Mouse (Mus musculus) intestine, postnatal 0 days (tissue): ENCODE measurements around the gene Zfp451. TPM values are rescaled to one million over a fixed set of nuclear protein-coding genes. Genes with fewer than 3 reads are reported as not detected.
"Not testable (repeated sequence)": the region's sequence is repeated elsewhere in the genome, so short reads cannot be mapped to it uniquely, and the experiment has no call there.

Experiments
- ATAC-seq: fragments of 200-750 bp; cut with Nextera tagmentation; 2 replicates; pipeline ENCODE4 v1.8.0; 2017; ENCODE audit warnings: mild to moderate bottlenecking, moderate TSS enrichment, moderate library complexity
- H3K27ac ChIP-seq: fragments of 300-500 bp; sonication (generic); 2 replicates; pipeline ENCODE4 v1.5.1; 2014; ENCODE audit warnings: mild to moderate bottlenecking, low read depth, low read length, moderate library complexity
- H3K27me3 ChIP-seq: fragments of 300-500 bp; sonication (generic); replicated peaks from 2 replicates; pipeline ENCODE4 v1.6.1; 2014; ENCODE audit warnings: low read length, mixed read lengths; ENCODE audit not compliant: control insufficient read depth, insufficient read depth
- H3K36me3 ChIP-seq: fragments of 300-500 bp; sonication (generic); 2 replicates; pipeline ENCODE4 v1.6.1; 2014; ENCODE audit warnings: mild to moderate bottlenecking, moderate library complexity; ENCODE audit not compliant: control insufficient read depth, insufficient read depth
- H3K4me1 ChIP-seq: fragments of 300-500 bp; sonication (generic); replicated peaks from 2 replicates; pipeline ENCODE4 v1.6.1; 2014; ENCODE audit warnings: antibody characterized with exemption, low read length, mixed read lengths; ENCODE audit not compliant: control insufficient read depth, insufficient read depth
- H3K4me2 ChIP-seq: fragments of 300-500 bp; sonication (generic); replicated peaks from 2 replicates; pipeline ENCODE4 v1.6.1; 2014; ENCODE audit warnings: low read depth, mild to moderate bottlenecking, moderate library complexity
- H3K4me3 ChIP-seq: fragments of 300-500 bp; sonication (generic); 2 replicates; pipeline ENCODE4 v1.5.1; 2014; ENCODE audit warnings: low read depth, low read length
- H3K9ac ChIP-seq: fragments of 300-500 bp; sonication (generic); 2 replicates; pipeline ENCODE4 v1.6.1; 2014; ENCODE audit warnings: mild to moderate bottlenecking, low read depth, low read length
- H3K9me3 ChIP-seq: fragments of 300-500 bp; sonication (generic); 2 replicates; pipeline ENCODE4 v1.6.1; 2016; ENCODE audit warnings: mixed run types; ENCODE audit not compliant: control insufficient read depth
- CTCF ChIP-seq: sonication (generic); IDR thresholded peaks from 2 replicates; pipeline ENCODE4 v1.5.1; 2016; ENCODE audit warnings: low read depth, mild to moderate bottlenecking, control low read depth, antibody characterized with exemption, moderate library complexity
- WGBS: fragments of 180-500 bp; shearing (Covaris S2); extraction: QIAGEN DNeasy Blood & Tissue Kit; methylation state at CpG from one replicate; pipeline ENCODE4 v1.1.7; 2014; 5-methylcytosine and 5-hydroxymethylcytosine counted together
- polyA plus RNA-seq: library from polyadenylated mRNA; unstranded; fragments of >200 nt; fragmentation: Nextera tagmentation; extraction: Ambion mirVana; gene quantifications from 2 replicates; pipeline ENCODE4 v1.2.1, GENCODE M21; 2015

Zfp451 gene
- polyA plus RNA-seq, result 5.9 and 6.7 TPM in 2 replicates

GRCm38 (mm10) chr1:33813868-33814794 is at the start of gene Zfp451:
Zfp451 (minus strand) TSS chr1:33814595.
- ATAC-seq, result peak; percentile 96
- Histone ChIP-seq H3K36me3 (peaks cover 9% of the 10 kb centered on the region; the same call in 1 of the 2 replicates), H3K9me3 (no peaks in the 10 kb centered on the region), H3K27me3 (no peaks in the 10 kb centered on the region), H3K27ac (peak within 1 kb of the TSS; percentile 84), H3K9ac (peak within 1 kb of the TSS; percentile 76), H3K4me2 (peak within 1 kb of the TSS; percentile 73), H3K4me1 (0 out of 2 replicates have a peak, but pooled peaks cover 12% of the 10 kb centered on the region), H3K4me3 (peak within 1 kb of the TSS; percentile 74)
- under 1% methylated on average over 83 of the region's 85 CpGs for WGBS
- TF ChIP-seq CTCF, result peak; percentile 44

DNA sequence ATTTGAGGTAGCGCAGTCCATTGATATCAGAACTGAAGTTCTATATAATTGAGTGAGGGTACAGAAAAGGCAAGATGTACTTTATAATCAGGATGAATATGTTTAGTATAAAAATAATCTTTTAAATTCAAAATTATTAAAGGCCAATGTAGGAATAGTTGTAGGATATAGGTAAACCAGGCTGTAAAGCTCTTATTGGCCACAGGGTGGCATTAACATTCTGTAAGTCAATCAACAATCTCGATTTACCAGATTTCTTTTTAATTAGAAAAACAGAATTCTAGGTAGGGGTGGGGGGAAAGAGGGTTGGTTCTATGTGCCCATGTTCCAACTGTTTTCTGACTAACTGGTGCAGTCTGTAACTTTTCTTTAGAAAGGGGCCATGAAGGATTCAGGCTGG is 32.4 kb upstream of the Zfp451 start:
- no peak overlapping the region for H3K4me3 ChIP-seq
- no peak for ATAC-seq
- H3K27ac ChIP-seq, result no peak overlapping the region
- TF ChIP-seq CTCF, result no peak
- H3K9me3 ChIP-seq, result no peaks in the 10 kb centered on the region
- no peaks in the 10 kb centered on the region for H3K27me3 ChIP-seq
- 94% methylated on average over 2 of the region's 2 CpGs for WGBS
- no peaks in the 10 kb centered on the region for H3K4me1 ChIP-seq
- no peak overlapping the region for H3K4me2 ChIP-seq
- no peak overlapping the region for H3K9ac ChIP-seq
- H3K36me3 ChIP-seq, result no peaks in the 10 kb centered on the region

GRCm38 (mm10) chr1:33843823-33844222 is 29.4 kb upstream of the Zfp451 start:
- no peak overlapping the region for H3K27ac ChIP-seq
- no peak for ATAC-seq
- H3K36me3 ChIP-seq, result no peaks in the 10 kb centered on the region
- no peak for TF ChIP-seq CTCF
- no peaks in the 10 kb centered on the region for H3K9me3 ChIP-seq
- H3K4me2 ChIP-seq, result no peak overlapping the region
- no peak overlapping the region for H3K9ac ChIP-seq
- no peaks in the 10 kb centered on the region for H3K27me3 ChIP-seq
- H3K4me3 ChIP-seq, result no peak overlapping the region
- WGBS, result 80% methylated on average over 6 of the region's 6 CpGs
- no peaks in the 10 kb centered on the region for H3K4me1 ChIP-seq

DNA sequence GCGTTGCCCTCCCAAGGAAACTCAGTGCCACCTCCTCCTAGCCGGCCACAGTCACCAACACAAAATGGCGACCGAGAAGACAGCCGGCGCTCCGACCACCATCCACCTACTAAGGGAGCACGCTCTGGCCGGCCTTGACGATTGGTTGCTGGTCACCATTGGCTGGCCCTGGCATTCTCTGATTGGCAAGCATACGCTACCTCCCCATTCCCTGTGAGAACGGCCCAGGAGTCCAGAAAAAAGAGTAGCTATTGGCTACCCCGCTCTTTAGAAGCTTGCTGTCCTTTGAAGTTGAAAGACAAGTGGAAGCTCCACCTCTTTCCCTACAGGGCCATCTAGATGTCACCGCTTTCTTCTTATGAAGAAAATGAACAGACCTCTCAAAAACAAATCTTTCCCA is 24.6 kb upstream of the Zfp451 start:
- H3K4me2 ChIP-seq, ATAC-seq, H3K4me3 ChIP-seq, H3K36me3 ChIP-seq, H3K9me3 ChIP-seq, H3K27me3 ChIP-seq, H3K9ac ChIP-seq, H3K4me1 ChIP-seq, H3K27ac ChIP-seq: not testable (repeated sequence)
- 93% methylated on average over 14 of the region's 14 CpGs for WGBS

DNA sequence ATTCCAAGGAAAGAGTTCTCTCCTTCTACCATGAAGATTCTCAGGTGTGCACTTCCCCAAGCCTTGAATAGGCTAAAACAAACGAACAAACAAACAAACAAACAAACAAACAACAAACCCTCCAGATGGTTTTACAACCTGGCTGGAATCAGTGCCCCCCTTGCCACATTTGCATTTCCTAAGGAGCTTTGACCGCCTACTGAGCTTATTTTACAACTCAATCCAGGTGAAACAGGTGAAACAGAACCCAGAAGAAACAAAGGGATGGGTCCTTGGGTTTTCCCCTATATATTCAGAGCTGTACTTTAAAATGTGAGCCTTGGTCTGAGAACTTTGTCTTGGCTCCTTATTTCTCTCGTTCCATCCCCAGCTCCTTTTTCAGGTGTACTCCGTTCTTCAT is 16.2 kb upstream of the Zfp451 start:
- no peak for ATAC-seq
- TF ChIP-seq CTCF, result no peak
- no peaks in the 10 kb centered on the region for H3K36me3 ChIP-seq
- no peaks in the 10 kb centered on the region for H3K27me3 ChIP-seq
- WGBS, result 65% methylated on average over 4 of the region's 4 CpGs
- no peaks in the 10 kb centered on the region for H3K4me1 ChIP-seq
- no peak overlapping the region for H3K9ac ChIP-seq
- no peaks in the 10 kb centered on the region for H3K9me3 ChIP-seq
- H3K4me2 ChIP-seq, result no peak overlapping the region
- no peak overlapping the region for H3K4me3 ChIP-seq
- no peak overlapping the region for H3K27ac ChIP-seq

- no peak for ATAC-seq
- no peaks in the 10 kb centered on the region for H3K36me3 ChIP-seq
- 78% methylated on average over 2 of the region's 2 CpGs for WGBS
- TF ChIP-seq CTCF, result no peak
- 0 out of 2 replicates have a peak, but pooled peaks cover 7% of the 10 kb centered on the region for H3K4me1 ChIP-seq
- no peak overlapping the region for H3K4me3 ChIP-seq
- no peak overlapping the region for H3K27ac ChIP-seq
- no peaks in the 10 kb centered on the region for H3K9me3 ChIP-seq
- no peak overlapping the region for H3K4me2 ChIP-seq
- H3K9ac ChIP-seq, result no peak overlapping the region
- H3K27me3 ChIP-seq, result no peaks in the 10 kb centered on the region
Measured at GRCm38 (mm10) chr1:33817931-33818330, 3.5 kb upstream of the Zfp451 start.
